ENCODE assay signal across 11 mouse cellular contexts in genomic region chr11:69091566-69092385, GRCm38 (mm10). TPM values are rescaled to one million over a fixed set of nuclear protein-coding genes. Genes with fewer than 3 reads are reported as not detected.
DNase-seq lines count a peak whose midpoint lies in the region; ATAC-seq and TF ChIP-seq lines count a peak whose summit lies in the region.
"Had no signal": no experiment of that assay in that cellular context is flagged by ENCODE, and none has a peak within 500 bp of the region (broad histone marks: within the 10 kb centered on the region; RNA-seq: fewer than 3 reads in every experiment).

No protein-coding gene starts in this region.

- H3K9me3 ChIP-seq in heart, embryonic 10.5 days: no peaks in the 10 kb centered on the region
- H3K9me3 ChIP-seq in embryonic facial prominence, embryonic 11.5 days (replicated peaks; ENCODE audit: control insufficient read depth, low read length): no peaks in the 10 kb centered on the region
- no peaks in the 10 kb centered on the region for H3K9me3 ChIP-seq in intestine, embryonic 15.5 days
- H3K9me3 ChIP-seq in hindbrain, embryonic 14.5 days (ENCODE audit: control insufficient read depth, low read length): no peaks in the 10 kb centered on the region

- DNase-seq in heart, adult 11 months: peak; percentile 95
- no peak for DNase-seq in heart, embryonic 10.5 days (ENCODE audit: low spot score)
- DNase-seq in left cerebral cortex, adult 2 months (ENCODE audit: extremely low spot score in 1 of 2, low spot score in 2 of 2): no peak
- DNase-seq in left cerebral cortex, adult 11 months (ENCODE audit: low spot score): no peak
- DNase-seq in embryonic facial prominence, embryonic 11.5 days (ENCODE audit: low spot score): no peak
- no peak for DNase-seq in hindbrain, embryonic 14.5 days (ENCODE audit: low spot score)

- peaks cover 38% of the 10 kb centered on the region for H3K36me3 ChIP-seq in heart, embryonic 10.5 days
- no peaks in the 10 kb centered on the region for H3K36me3 ChIP-seq in embryonic facial prominence, embryonic 11.5 days (replicated peaks; ENCODE audit: control insufficient read depth, insufficient read depth, low read depth, low read length)
- peaks cover 3% of the 10 kb centered on the region; the same call in 1 of the 2 replicates for H3K36me3 ChIP-seq in intestine, embryonic 15.5 days
- peaks cover 28% of the 10 kb centered on the region for H3K36me3 ChIP-seq in hindbrain, embryonic 14.5 days (replicated peaks; ENCODE audit: control insufficient read depth, insufficient read depth)

- H3K4me2 ChIP-seq in embryonic facial prominence, embryonic 11.5 days (ENCODE audit: low read depth, low read length): peak overlapping the region; percentile 2; the same call in 1 of the 2 replicates
- H3K4me2 ChIP-seq in intestine, embryonic 15.5 days (replicated peaks): no peak overlapping the region
- H3K4me2 ChIP-seq in hindbrain, embryonic 14.5 days (replicated peaks): no peak overlapping the region

- H3K4me3 ChIP-seq in heart, embryonic 10.5 days: no peak overlapping the region; the same call in 1 of the 2 replicates
- H3K4me3 ChIP-seq in left cerebral cortex, adult 2 months: peak overlapping the region; percentile 98; the same call in 1 of the 2 replicates
- H3K4me3 ChIP-seq in embryonic facial prominence, embryonic 11.5 days (ENCODE audit: low read depth, low read length): no peak overlapping the region
- H3K4me3 ChIP-seq in intestine, embryonic 15.5 days (replicated peaks): no peak overlapping the region
- no peak overlapping the region for H3K4me3 ChIP-seq in hindbrain, embryonic 14.5 days (replicated peaks; ENCODE audit: low read length)

- H3K27ac ChIP-seq in heart, embryonic 10.5 days: no peak overlapping the region
- H3K27ac ChIP-seq in left cerebral cortex, adult 2 months: no peak overlapping the region
- no peak overlapping the region for H3K27ac ChIP-seq in embryonic facial prominence, embryonic 11.5 days (replicated peaks; ENCODE audit: low read depth, low read length)
- H3K27ac ChIP-seq in intestine, embryonic 15.5 days: no peak overlapping the region
- H3K27ac ChIP-seq in hindbrain, embryonic 14.5 days: no peak overlapping the region

- intact Hi-C loops in left cerebral cortex, adult 2 months (cut with DNase I): no loop called here

- ATAC-seq in embryonic facial prominence, embryonic 11.5 days (replicated peaks; ENCODE audit: insufficient number of reproducible peaks, low FRiP score, low TSS enrichment, low read depth): no peak
- no peak for ATAC-seq in intestine, embryonic 15.5 days
- ATAC-seq in hindbrain, embryonic 14.5 days (ENCODE audit: low FRiP score): no peak
- ATAC-seq: hindbrain, postnatal 0 days had no signal

- TF ChIP-seq CTCF in left cerebral cortex, adult 2 months (IDR thresholded peaks at IDR 0.05): no peak

- WGBS in heart, embryonic 10.5 days: 63% methylated on average over 7 of the region's 7 CpGs
- WGBS in embryonic facial prominence, embryonic 11.5 days: 62% methylated on average over 7 of the region's 7 CpGs
- 64% methylated on average over 7 of the region's 7 CpGs for WGBS in intestine, embryonic 15.5 days
- 64% methylated on average over 7 of the region's 7 CpGs for WGBS in hindbrain, embryonic 14.5 days

- H3K27me3 ChIP-seq in heart, embryonic 10.5 days (ENCODE audit: insufficient read depth, poor library complexity, severe bottlenecking): no peaks in the 10 kb centered on the region
- H3K27me3 ChIP-seq in embryonic facial prominence, embryonic 11.5 days (ENCODE audit: control insufficient read depth, insufficient read depth, low read length): no peaks in the 10 kb centered on the region
- H3K27me3 ChIP-seq in intestine, embryonic 15.5 days (replicated peaks): no peaks in the 10 kb centered on the region
- H3K27me3 ChIP-seq in hindbrain, embryonic 14.5 days (ENCODE audit: control insufficient read depth, insufficient read depth, low read length): no peaks in the 10 kb centered on the region

- peaks cover 61% of the 10 kb centered on the region for H3K4me1 ChIP-seq in heart, embryonic 10.5 days
- H3K4me1 ChIP-seq in embryonic facial prominence, embryonic 11.5 days (ENCODE audit: control insufficient read depth, insufficient read depth, low read length): peaks cover 3% of the 10 kb centered on the region; the same call in 1 of the 2 replicates
- peaks cover 38% of the 10 kb centered on the region for H3K4me1 ChIP-seq in intestine, embryonic 15.5 days (replicated peaks)
- peaks cover 34% of the 10 kb centered on the region for H3K4me1 ChIP-seq in hindbrain, embryonic 14.5 days (replicated peaks; ENCODE audit: control insufficient read depth, insufficient read depth, low read length)

- no peak overlapping the region; the same call in 1 of the 2 replicates for H3K9ac ChIP-seq in embryonic facial prominence, embryonic 11.5 days (replicated peaks; ENCODE audit: low read length)
- H3K9ac ChIP-seq in intestine, embryonic 15.5 days: peak overlapping the region; percentile 8; the same call in 1 of the 2 replicates
- no peak overlapping the region for H3K9ac ChIP-seq in hindbrain, embryonic 14.5 days

RNA-seq across cellular contexts. Expression of gene Per1, which starts 3.2 kb away (rescaled TPM):
- 8.0 and 8.8 TPM in 2 replicates for polyA plus RNA-seq in heart, embryonic 10.5 days (2016; fragmentation: Nextera tagmentation; extraction: Ambion mirVana)
- 100 to 1,000 TPM; 114 to 185 TPM for total RNA-seq in left cerebral cortex, adult 2 months (2021)
- 5.5 and 6.5 TPM in 2 replicates for polyA plus RNA-seq in embryonic facial prominence, embryonic 11.5 days (2014; fragmentation: Nextera tagmentation; extraction: Ambion mirVana)
- polyA plus RNA-seq in intestine, embryonic 15.5 days (2015; fragmentation: Nextera tagmentation; extraction: Ambion mirVana): 11.9 and 15.6 TPM in 2 replicates
- polyA plus RNA-seq in hindbrain, embryonic 14.5 days (2014; fragmentation: Nextera tagmentation; extraction: Ambion mirVana): 9.6 and 10.1 TPM in 2 replicates

RNA-seq across cellular contexts. Expression of gene Vamp2, which starts 3.5 kb away (rescaled TPM):
- polyA plus RNA-seq in heart, embryonic 10.5 days (2016; fragmentation: Nextera tagmentation; extraction: Ambion mirVana): 85.8 and 93.0 TPM in 2 replicates
- 1,000 to 10,000 TPM; 1,115 to 1,119 TPM for total RNA-seq in left cerebral cortex, adult 2 months (2021)
- polyA plus RNA-seq in embryonic facial prominence, embryonic 11.5 days (2014; fragmentation: Nextera tagmentation; extraction: Ambion mirVana): 48.8 and 61.9 TPM in 2 replicates
- polyA plus RNA-seq in intestine, embryonic 15.5 days (2015; fragmentation: Nextera tagmentation; extraction: Ambion mirVana): 61.8 and 64.2 TPM in 2 replicates
- polyA plus RNA-seq in hindbrain, embryonic 14.5 days (2014; fragmentation: Nextera tagmentation; extraction: Ambion mirVana): 324 and 368 TPM in 2 replicates

RNA-seq across cellular contexts. Expression of gene Tmem107, which starts 21.2 kb away (rescaled TPM):
- polyA plus RNA-seq in heart, embryonic 10.5 days (2016; fragmentation: Nextera tagmentation; extraction: Ambion mirVana): 29.1 and 30.4 TPM in 2 replicates
- 10 to 100 TPM; 23.3 to 28.0 TPM for total RNA-seq in left cerebral cortex, adult 2 months (2021)
- polyA plus RNA-seq in embryonic facial prominence, embryonic 11.5 days (2014; fragmentation: Nextera tagmentation; extraction: Ambion mirVana): 40.4 and 43.1 TPM in 2 replicates
- 43.7 and 47.6 TPM in 2 replicates for polyA plus RNA-seq in intestine, embryonic 15.5 days (2015; fragmentation: Nextera tagmentation; extraction: Ambion mirVana)
- 40.3 and 40.7 TPM in 2 replicates for polyA plus RNA-seq in hindbrain, embryonic 14.5 days (2014; fragmentation: Nextera tagmentation; extraction: Ambion mirVana)

RNA-seq across cellular contexts. Expression of gene Hes7, which starts 28.4 kb away (rescaled TPM):
- polyA plus RNA-seq in heart, embryonic 10.5 days (2016; fragmentation: Nextera tagmentation; extraction: Ambion mirVana): 0.60 and 0.63 TPM in 2 replicates
- under 1 TPM; 0.57 to 0.82 TPM for total RNA-seq in left cerebral cortex, adult 2 months (2021)
- 0.11 TPM in 1 of 2 replicates, not detected in the other for polyA plus RNA-seq in embryonic facial prominence, embryonic 11.5 days (2014; fragmentation: Nextera tagmentation; extraction: Ambion mirVana)
- polyA plus RNA-seq in intestine, embryonic 15.5 days (2015; fragmentation: Nextera tagmentation; extraction: Ambion mirVana): 0.62 and 0.70 TPM in 2 replicates
- polyA plus RNA-seq in hindbrain, embryonic 14.5 days (2014; fragmentation: Nextera tagmentation; extraction: Ambion mirVana): 0.43 and 0.52 TPM in 2 replicates
- total RNA-seq: gastrocnemius, postnatal 36 days; liver, adult 2 months had no signal

RNA-seq across cellular contexts. Expression of gene 9130213A22Rik, which starts 30.6 kb away (rescaled TPM):
- 0.16 and 0.17 TPM in 2 replicates for polyA plus RNA-seq in heart, embryonic 10.5 days (2016; fragmentation: Nextera tagmentation; extraction: Ambion mirVana)
- 1 to 10 TPM; 1.3 to 1.4 TPM for total RNA-seq in left cerebral cortex, adult 2 months (2021)
- not detected in 2 replicates for polyA plus RNA-seq in embryonic facial prominence, embryonic 11.5 days (2014; fragmentation: Nextera tagmentation; extraction: Ambion mirVana)
- 0.29 and 0.34 TPM in 2 replicates for polyA plus RNA-seq in intestine, embryonic 15.5 days (2015; fragmentation: Nextera tagmentation; extraction: Ambion mirVana)
- polyA plus RNA-seq in hindbrain, embryonic 14.5 days (2014; fragmentation: Nextera tagmentation; extraction: Ambion mirVana): 0.39 and 0.56 TPM in 2 replicates
- total RNA-seq: CH12.LX; gastrocnemius, postnatal 36 days; liver, adult 2 months had no signal
